In genomic region chr9:60604971-60605370, GRCm38 (mm10) we compare ENCODE assay signal across 19 mouse cellular contexts.
A peak's percentile ranks its signal among the peaks of the same experiment; 100 is the strongest.
DNase-seq lines count a peak whose midpoint lies in the region; ATAC-seq lines count a peak whose summit lies in the region.
"Had no signal": no experiment of that assay in that cellular context is flagged by ENCODE, and none has a peak within 500 bp of the region (broad histone marks: within the 10 kb centered on the region; RNA-seq: fewer than 3 reads in every experiment).

No protein-coding gene starts in this region.

- no peak for ATAC-seq in erythroblast, adult 5-6 weeks (replicated peaks; ENCODE audit: low FRiP score, poor library complexity, severe bottlenecking)
- ATAC-seq: forebrain, postnatal 0 days; liver, postnatal 0 days; lung, postnatal 0 days; midbrain, embryonic 16.5 days had no signal

- DNase-seq in left cerebral cortex, postnatal 4 days: peak; percentile 71
- no peak for DNase-seq in left cerebral cortex, adult 8-10 months (ENCODE audit: low spot score in 2 of 2)
- peak; percentile 63 to 65 for DNase-seq in cerebellum, postnatal 14 days
- peak; percentile 28 for DNase-seq in gastrocnemius, postnatal 25 days
- DNase-seq in spleen, postnatal 14 days (ENCODE audit: low spot score in 2 of 2): no peak
- DNase-seq in left cerebral cortex, adult 18-20 months (ENCODE audit: low spot score in 2 of 2): no peak
- DNase-seq: adrenal gland, postnatal 10 days; forebrain, postnatal 0 days; heart, adult 18-20 months; heart, postnatal 10 days; kidney, adult 11 months; kidney, postnatal 36 days; liver, postnatal 0 days; right cerebral cortex, postnatal 25 days; thymus, adult 18-20 months; thymus, postnatal 36 days had no signal

- intact Hi-C loops in left cerebral cortex, postnatal 4 days (cut with DNase I): no loop called here

Comparison
In these comparisons a context has a peak if more than half of its experiments do, and no peak if none do; other contexts are left out.
1. DNase-seq: peak in left cerebral cortex, postnatal 4 days (single experiment), cerebellum, postnatal 14 days (2 of 2) and gastrocnemius, postnatal 25 days (single experiment); none in left cerebral cortex, adult 8-10 months (0 of 2), spleen, postnatal 14 days (0 of 2) and left cerebral cortex, adult 18-20 months (0 of 2).